Mouse (Mus musculus) embryonic stem cell, embryonic (primary cell): ENCODE measurements around the gene Nfia.

Experiments used
- CTCF ChIA-PET, 4 experiments: fragments of 300-600 bp in 2 of 4; fragments of 350-600 bp in 2 of 4; sonication (Branson Sonifier 250); formaldehyde crosslinking; loops; one replicate each; lab custom pipeline; 2022; ENCODE audit warnings: inconsistent platforms in 2 of 4; lab: Charles Lee
- POLR2A ChIA-PET, 4 experiments: fragments of 300-600 bp in 2 of 4; fragments of 350-600 bp in 2 of 4; sonication (Branson Sonifier 250); formaldehyde crosslinking; loops; one replicate each; lab custom pipeline; 2022; ENCODE audit warnings: antibody characterized with exemption in 4 of 4, inconsistent platforms in 1 of 4; lab: Charles Lee

Nfia gene

GRCm38 (mm10) chr4:97793931-97794330 lies 21.4 kb downstream of the Nfia start:
- CTCF ChIA-PET: no interaction called here
- POLR2A ChIA-PET: no interaction called here

- CTCF ChIA-PET: interaction anchor here in 1 of 4 experiments (0.8 kb wide), 1 partner anchor 44 kb away, joined by 4 read pairs; no protein-coding TSS in a partner anchor
- POLR2A ChIA-PET: no interaction called here
Measured at GRCm38 (mm10) chr4:97794865-97795264, 22.3 kb downstream of the Nfia start.

- ChIA-PET CTCF (interaction anchor here in 1 of 4 experiments (0.8 kb wide), 1 partner anchor 45 kb away, joined by 4 read pairs; no protein-coding TSS in a partner anchor), POLR2A (no interaction called here)
Measured at GRCm38 (mm10) chr4:97795957-97796356, 23.4 kb downstream of the Nfia start.

- ChIA-PET CTCF (no interaction called here), POLR2A (no interaction called here)
Measured at GRCm38 (mm10) chr4:97796505-97796904, 24.0 kb downstream of the Nfia start.

- ChIA-PET CTCF (no interaction called here), POLR2A (no interaction called here)
Measured at GRCm38 (mm10) chr4:97803791-97804190, 31.3 kb downstream of the Nfia start.

- ChIA-PET POLR2A (no interaction called here), CTCF (no interaction called here)
Measured at GRCm38 (mm10) chr4:97804638-97805037, 32.1 kb downstream of the Nfia start.

GRCm38 (mm10) chr4:97805255-97805654 lies 32.7 kb downstream of the Nfia start:
- ChIA-PET POLR2A (no interaction called here), CTCF (no interaction called here)

GRCm38 (mm10) chr4:97805896-97806808 lies 33.6 kb downstream of the Nfia start:
- POLR2A ChIA-PET: interaction anchor here in 1 of 4 experiments (0.7 kb wide), 1 partner anchor 589 kb away, joined by 3 read pairs; no protein-coding TSS in a partner anchor
- CTCF ChIA-PET: no interaction called here

GRCm38 (mm10) chr4:97806924-97807323 lies 34.4 kb downstream of the Nfia start:
- POLR2A ChIA-PET: interaction anchor here in 1 of 4 experiments (0.7 kb wide), 1 partner anchor 589 kb away, joined by 3 read pairs; no protein-coding TSS in a partner anchor
- CTCF ChIA-PET: no interaction called here

- CTCF ChIA-PET: no interaction called here
- POLR2A ChIA-PET: interaction anchor here in 1 of 4 experiments (0.6 kb wide), 1 partner anchor 414 kb away, joined by 4 read pairs; no protein-coding TSS in a partner anchor
Measured at GRCm38 (mm10) chr4:97808885-97809284, 36.4 kb downstream of the Nfia start.

- ChIA-PET CTCF (no interaction called here), POLR2A (no interaction called here)
Measured at GRCm38 (mm10) chr4:97809582-97810295, 37.2 kb downstream of the Nfia start.

- ChIA-PET CTCF (no interaction called here), POLR2A (no interaction called here)
Measured at GRCm38 (mm10) chr4:97810348-97810939, 37.9 kb downstream of the Nfia start.

GRCm38 (mm10) chr4:97813035-97813434 lies 40.5 kb downstream of the Nfia start:
- POLR2A ChIA-PET: interaction anchor here in 1 of 4 experiments (0.5 kb wide), 1 partner anchor 425 kb away, joined by 6 read pairs; no protein-coding TSS in a partner anchor
- CTCF ChIA-PET: interaction anchor here in 1 of 4 experiments (0.6 kb wide), 1 partner anchor 368 kb away, joined by 3 read pairs; no protein-coding TSS in a partner anchor

- POLR2A ChIA-PET: interaction anchor here in 1 of 4 experiments (0.9 kb wide), 1 partner anchor 12 kb away, joined by 3 read pairs; no protein-coding TSS in a partner anchor
- CTCF ChIA-PET: interaction anchor here in 1 of 4 experiments (0.6 kb wide), 1 partner anchor 369 kb away, joined by 3 read pairs; no protein-coding TSS in a partner anchor
Measured at GRCm38 (mm10) chr4:97813996-97814395, 41.5 kb downstream of the Nfia start.

GRCm38 (mm10) chr4:97814515-97814914 lies 42.0 kb downstream of the Nfia start:
- ChIA-PET CTCF (no interaction called here), POLR2A (interaction anchor here in 1 of 4 experiments (0.9 kb wide), 1 partner anchor 11 kb away, joined by 3 read pairs; no protein-coding TSS in a partner anchor)

- ChIA-PET CTCF (no interaction called here), POLR2A (no interaction called here)
Measured at GRCm38 (mm10) chr4:97816001-97816400, 43.5 kb downstream of the Nfia start.

- POLR2A ChIA-PET: no interaction called here
- CTCF ChIA-PET: no interaction called here
Measured at GRCm38 (mm10) chr4:97816753-97817152, 44.2 kb downstream of the Nfia start.

GRCm38 (mm10) chr4:97817741-97818140 lies 45.2 kb downstream of the Nfia start:
- ChIA-PET CTCF (no interaction called here), POLR2A (no interaction called here)

GRCm38 (mm10) chr4:97818498-97818897 lies 46.0 kb downstream of the Nfia start:
- POLR2A ChIA-PET: no interaction called here
- CTCF ChIA-PET: no interaction called here
